Mouse (Mus musculus) ES-CJ7 (cell line): ENCODE results near the gene D930020B18Rik.
A peak's percentile ranks its signal among the peaks of the same experiment; 100 is the strongest.

Experiments
- DNase-seq: peaks from one replicate; pipeline ENCODE4 v3.0.0; 2011; ENCODE audit warnings: low read depth, low spot score

D930020B18Rik gene

DNA sequence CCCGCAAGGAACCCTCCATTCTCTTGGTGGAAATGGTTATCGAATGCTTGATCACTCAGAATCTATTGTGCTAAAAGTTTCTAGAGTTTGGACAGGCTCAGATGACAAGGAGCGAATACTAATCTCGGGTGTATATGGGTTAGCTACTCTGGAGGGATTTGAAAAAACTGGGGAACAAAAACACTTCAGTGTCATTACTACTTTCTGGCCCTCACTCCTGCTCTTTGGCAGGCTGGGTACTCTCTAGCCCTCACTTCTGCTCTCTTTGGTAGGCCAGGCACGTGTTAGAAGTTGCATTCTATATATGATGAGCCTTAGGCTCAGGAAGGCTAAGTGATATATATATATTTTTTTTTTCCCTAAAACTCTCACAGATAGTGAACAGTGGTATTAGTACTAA lies 1.8 kb upstream of the D930020B18Rik start:
- DNase-seq = no peak

DNA sequence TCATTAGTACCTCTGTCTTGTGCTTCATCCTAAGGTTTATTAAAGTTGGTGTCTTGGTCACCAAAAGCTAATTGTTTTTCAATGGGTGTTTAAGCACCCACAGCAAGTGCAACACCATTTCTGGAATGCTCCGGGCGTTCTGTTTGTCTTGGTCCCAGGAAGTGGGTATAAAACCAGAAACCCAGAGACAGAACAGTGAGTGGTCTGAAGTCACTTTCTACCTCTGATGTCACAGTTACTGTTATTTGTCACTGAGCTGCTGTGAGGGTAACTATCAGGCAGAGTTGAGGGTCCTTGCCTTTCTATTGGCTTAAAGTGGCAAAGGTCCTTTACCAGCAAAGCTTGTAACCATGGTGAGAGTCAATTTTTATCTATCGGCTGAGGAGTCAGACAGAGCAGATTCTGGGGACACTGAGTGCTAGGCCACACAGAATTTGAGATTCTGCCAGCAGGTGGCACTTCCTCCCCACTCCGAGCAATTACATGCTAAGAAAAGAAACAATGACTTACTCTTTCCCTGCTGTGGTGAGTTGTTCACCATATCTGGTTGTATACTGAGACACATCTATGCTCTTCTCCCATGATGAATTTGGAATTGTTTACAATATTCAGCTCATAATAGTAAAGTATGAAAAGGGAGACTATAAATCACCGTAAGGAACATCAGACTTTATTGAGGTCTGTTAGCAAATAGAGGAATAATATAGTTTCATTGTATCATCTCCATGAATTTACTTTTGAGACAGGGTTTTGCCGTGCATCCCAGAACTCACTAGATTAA lies 1.0 kb upstream of the D930020B18Rik start:
- DNase-seq = peak; percentile 58

- DNase-seq = no peak
These were observed 480 bp upstream of the D930020B18Rik start for GRCm38 (mm10) chr10:121640944-121641271.

DNA sequence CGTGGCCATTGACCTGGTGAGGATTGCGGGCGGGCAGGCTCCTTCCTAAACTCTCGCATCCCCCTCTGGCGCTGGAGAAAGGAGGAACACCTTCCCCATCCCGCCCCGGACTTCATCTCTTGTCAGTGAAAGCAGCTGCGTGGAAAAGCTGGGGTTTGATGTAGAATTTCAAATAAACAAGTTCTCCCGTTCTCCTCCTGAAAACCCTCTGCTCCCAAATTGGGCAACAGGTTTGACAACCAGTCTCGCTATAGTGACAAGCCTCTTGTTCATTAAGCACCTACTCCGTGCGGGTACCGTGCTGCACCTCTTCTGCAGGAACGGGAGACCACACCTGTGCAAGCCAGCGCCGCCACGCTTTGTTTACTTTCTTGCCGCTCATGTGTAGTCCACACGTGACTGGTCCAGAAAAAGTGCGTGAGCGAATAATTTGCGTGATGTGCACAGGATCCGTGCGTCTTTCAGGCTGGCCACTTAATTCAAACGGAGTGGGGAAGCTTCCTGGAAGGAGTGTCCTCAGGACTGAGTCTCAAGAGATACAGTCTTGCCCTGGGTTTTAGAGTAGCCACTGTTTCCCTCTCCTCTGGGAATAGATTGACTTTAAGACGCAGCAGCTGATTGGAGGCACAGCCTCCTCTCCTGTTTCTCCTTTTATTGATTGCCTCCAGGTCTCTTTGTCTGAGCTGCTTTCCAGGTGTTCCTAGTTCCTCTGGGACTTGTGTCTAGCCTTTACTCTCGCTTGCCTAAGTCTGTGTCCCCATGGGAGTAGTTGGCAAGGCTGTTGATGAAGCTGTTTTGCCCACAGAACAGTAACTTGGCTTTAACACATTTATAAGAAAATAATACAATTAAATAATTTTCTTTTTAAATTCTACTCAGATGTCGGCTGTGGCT lies 913 bp downstream of the D930020B18Rik start:
- peak; percentile 31 for DNase-seq

- no peak for DNase-seq
These were observed 4.9 kb downstream of the D930020B18Rik start for GRCm38 (mm10) chr10:121646294-121646693.

DNA sequence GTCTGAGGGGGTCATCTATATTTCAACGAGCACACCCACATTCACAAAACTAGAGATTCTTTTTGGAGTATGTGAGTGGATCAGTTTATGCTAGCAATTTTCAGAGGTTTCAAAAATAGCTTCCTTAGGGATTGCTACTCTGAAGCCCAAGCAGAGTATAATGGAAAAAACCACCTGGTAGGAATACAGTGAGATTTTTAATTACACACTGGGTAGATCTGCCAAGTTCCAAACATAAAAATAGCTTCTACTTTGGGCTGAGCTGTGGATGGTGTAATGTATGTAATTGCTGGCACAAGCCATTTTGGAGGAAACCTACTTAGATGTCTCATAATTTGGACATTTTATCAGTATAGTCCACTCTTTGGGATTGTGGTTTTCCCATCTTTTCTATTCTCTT lies 11.7 kb downstream of the D930020B18Rik start:
- no peak for DNase-seq

DNA sequence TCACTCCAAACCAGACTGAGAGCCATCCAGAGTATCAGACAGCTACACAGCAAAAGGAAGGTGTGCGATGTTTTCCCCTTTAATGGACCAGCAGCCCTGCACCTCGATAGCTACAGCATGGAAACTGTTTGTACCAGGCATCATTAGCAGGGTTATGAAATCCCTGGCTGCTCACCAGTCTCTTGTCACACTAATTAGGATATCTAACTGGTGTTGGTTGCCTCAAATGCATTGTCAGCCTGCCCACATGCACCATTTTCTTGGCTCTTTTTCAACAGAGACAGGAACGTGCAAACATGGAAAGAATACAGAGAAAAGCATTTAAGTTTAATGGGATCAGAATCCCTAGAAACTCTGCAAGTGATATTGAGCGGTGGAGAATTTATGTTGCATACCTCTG lies 14.5 kb downstream of the D930020B18Rik start:
- DNase-seq = no peak

DNA sequence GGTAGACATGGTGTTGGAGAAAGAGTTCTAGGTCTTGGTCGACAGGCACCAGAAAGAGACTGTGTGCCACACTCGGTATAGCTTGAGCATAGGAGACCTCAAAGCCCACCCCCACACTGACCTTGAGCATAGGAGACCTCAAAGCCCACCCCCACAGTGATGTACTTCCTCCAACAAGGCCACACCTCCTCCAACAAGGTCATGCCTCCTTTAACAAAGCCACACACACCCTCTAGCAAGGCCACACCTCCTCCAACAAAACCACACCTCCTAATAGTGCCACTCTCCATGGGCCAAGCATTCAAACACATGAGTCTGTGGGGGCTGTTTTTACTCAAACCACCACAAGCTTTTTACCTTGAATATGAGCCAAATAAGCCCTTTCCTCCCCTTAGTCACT lies 21.3 kb downstream of the D930020B18Rik start:
- peak; percentile 65 for DNase-seq

DNA sequence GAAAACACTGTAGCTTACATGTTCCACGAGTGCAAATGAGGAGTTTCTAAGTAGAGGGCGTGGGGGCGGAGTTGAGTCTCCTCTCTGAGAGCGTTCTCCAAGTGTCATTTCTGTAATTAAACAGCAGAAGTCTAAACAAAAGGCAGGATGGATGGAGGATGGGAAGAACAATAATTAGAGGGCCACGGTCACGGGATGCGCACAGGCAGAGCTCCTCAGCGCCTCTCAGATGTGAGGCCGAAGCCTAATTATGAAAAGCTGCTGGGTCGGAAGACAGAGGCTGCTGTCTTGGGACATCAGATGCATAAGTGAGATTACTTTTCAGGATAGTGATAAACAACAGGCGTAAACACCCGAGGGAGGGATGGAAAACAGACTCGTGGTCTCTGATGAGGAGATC lies 22.2 kb downstream of the D930020B18Rik start:
- peak; percentile 22 for DNase-seq

- DNase-seq = no peak
These were observed 24.3 kb downstream of the D930020B18Rik start for GRCm38 (mm10) chr10:121665631-121666145.

DNA sequence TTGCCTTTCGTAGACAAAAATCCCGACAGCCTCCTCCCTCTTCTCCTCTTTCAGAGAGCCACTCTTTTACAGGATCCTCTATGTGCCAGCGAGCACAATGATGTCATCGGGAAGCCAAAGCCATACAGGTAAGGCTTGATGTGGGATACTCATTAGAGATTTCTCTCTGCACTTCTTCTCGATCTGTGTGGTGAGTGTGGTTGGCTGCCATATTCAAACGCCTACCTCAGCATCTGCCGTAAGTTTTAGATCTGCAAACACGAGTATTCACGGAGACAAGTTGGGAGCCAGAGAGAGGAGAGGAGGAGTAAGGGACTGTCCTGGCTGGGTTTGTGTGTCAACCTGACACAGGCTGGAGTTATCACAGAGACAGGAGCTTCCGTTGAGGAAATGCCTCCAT lies 27.7 kb downstream of the D930020B18Rik start:
- DNase-seq = no peak

DNA sequence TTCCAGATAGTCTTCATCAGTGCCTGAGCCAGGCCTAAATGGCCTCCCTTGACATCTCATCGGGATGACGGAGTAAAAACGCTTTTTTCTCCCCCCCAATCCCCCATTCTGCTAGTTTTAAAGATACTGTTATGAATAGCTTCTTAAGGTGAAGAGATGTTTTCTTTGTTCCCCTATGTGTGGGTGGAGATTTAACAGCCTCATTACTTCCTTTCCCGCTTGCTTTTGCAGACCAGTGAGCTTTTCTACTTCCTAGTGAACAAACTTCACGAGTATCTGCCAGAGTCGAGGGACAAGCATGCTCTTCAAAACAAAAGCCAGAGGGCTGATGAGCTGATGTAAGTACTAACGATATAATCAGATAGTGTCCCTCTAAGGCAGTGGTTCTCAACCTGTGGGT lies 35.6 kb downstream of the D930020B18Rik start:
- no peak for DNase-seq

GRCm38 (mm10) chr10:121680902-121681301 lies 39.5 kb downstream of the D930020B18Rik start:
- no peak for DNase-seq

- no peak for DNase-seq
These were observed 41.2 kb downstream of the D930020B18Rik start for GRCm38 (mm10) chr10:121682539-121682938.

- peak; percentile 31 for DNase-seq
These were observed 44.8 kb downstream of the D930020B18Rik start for GRCm38 (mm10) chr10:121686153-121686660.

- peak; percentile 64 for DNase-seq
These were observed 46.1 kb downstream of the D930020B18Rik start for GRCm38 (mm10) chr10:121687511-121687910.

- DNase-seq = peak; percentile 91
These were observed 48.4 kb downstream of the D930020B18Rik start for GRCm38 (mm10) chr10:121689591-121690314.

DNA sequence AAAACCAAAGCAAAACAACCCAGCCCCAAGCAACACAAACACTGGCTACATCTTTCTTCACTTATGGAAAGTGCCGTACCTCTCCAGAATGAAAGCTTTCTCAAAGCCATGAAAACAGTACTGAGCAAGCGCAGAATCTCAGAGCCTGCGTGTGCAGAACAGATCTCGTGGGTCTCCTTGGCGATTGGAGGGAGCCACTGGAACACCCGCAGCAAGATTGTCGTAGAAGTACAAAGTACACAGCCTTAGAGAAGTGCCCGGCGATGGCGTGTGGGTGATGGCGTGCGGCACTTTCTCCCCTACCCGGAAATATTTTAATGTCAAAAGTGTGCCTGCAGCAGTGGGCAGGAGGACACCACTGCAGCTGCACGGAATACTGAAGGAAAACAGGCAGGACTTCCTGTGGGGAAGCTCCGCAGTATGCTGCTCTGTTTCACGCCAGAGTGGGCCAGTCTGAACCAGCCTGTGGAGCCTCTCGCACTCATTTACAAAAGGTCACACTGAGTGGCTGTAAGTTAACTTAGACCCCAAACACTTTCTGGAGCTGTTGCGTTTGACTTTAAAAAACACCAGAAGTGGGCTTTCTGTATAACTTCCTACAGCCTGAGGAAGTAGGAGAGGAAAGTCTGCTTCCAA lies 51.7 kb downstream of the D930020B18Rik start:
- DNase-seq = peak; percentile 85

- peak; percentile 88 for DNase-seq
These were observed 53.2 kb downstream of the D930020B18Rik start for GRCm38 (mm10) chr10:121694567-121694966.

DNA sequence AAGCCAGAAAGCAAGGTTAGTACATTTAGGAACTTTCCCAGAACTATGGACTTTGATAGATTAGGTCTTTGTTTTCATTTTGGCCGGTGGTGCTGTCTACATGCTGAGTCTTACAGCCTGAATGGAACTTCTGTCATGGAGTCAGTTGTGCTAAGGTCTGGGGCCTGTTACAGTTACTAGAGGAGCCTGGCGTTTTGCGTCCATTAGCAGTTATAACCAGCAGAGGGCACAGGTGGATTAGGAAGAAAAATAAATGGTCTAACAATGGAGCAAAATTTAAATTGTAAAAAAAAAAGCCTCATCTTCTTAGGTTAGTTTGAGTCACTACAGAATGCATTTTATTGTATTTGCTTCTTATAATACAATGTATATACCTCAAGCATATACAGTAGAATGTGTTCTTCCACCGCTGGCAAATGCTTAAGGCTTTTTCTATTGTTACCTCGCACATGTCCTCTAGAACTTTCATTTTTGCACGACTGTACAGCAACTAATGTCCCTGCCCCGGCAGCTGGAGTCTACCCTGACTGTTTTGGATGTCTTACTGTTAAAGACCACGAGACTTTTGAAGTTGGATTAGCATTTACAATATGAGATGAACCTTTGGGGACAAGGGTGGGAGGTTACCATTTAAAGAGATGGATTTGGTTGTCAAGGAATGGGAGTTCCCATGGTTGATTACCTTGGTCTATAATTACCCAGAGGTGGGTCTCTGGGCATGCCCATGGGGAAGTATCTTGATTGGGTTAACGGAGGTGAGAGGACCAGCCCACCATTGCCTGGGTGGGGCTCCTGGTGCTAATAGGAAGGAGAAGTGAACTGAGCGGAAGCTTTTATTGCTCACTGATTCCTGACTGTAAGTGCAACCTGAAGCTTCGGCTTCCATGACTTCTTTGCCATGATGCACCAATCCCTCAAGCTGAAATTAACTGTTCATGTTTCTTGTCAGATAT lies 60.2 kb downstream of the D930020B18Rik start:
- peak; percentile 55 for DNase-seq
